In the genomic region with DNA sequence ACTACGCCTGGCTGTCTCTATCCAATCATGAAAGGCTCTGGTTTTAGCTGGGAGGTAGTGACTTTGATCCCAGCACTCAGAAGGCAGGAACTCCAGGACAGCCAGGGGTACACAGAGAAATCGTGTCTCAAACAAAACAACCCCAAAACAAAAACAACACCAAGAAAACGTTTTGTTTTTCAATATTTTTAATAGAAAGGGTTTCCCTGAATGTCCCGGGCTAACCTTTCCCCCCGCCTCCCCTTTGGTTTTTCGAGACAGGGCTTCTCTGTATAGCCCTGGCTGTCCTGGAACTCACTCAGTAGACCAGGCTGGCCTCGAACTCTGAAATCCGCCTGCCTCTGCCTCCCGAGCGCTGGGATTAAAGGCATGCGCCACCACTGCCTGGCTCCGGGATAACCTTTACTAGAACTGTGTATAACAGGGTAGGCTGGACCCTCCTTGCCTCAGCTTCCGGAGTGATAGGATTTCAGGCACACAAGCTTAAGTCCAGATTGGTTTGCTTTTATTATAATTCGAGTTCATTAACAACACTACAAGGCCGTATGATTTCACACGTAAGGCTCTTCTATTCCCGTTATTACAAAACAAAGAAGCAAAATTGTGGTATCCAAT, we compare ENCODE assay signal across 8 mouse cellular contexts. TPM values are rescaled to one million over a fixed set of nuclear protein-coding genes. Genes with fewer than 3 reads are reported as not detected.
DNase-seq lines count a peak whose midpoint lies in the region; ATAC-seq lines count a peak whose summit lies in the region.

No protein-coding gene starts in this region.

- 63% methylated on average over 17 of the region's 17 CpGs for WGBS in neural tube, embryonic 11.5 days
- 59% methylated on average over 17 of the region's 17 CpGs for WGBS in hindbrain, embryonic 15.5 days
- WGBS in midbrain, embryonic 15.5 days: 59% methylated on average over 17 of the region's 17 CpGs

- no peaks in the 10 kb centered on the region for H3K27me3 ChIP-seq in neural tube, embryonic 11.5 days (ENCODE audit: control insufficient read depth, insufficient read depth, low read length)
- no peaks in the 10 kb centered on the region for H3K27me3 ChIP-seq in hindbrain, embryonic 15.5 days
- H3K27me3 ChIP-seq in midbrain, embryonic 15.5 days (replicated peaks): no peaks in the 10 kb centered on the region

- H3K4me3 ChIP-seq in neural tube, embryonic 11.5 days (ENCODE audit: low read depth, low read length): peak overlapping the region; percentile 69
- peak overlapping the region; percentile 97 for H3K4me3 ChIP-seq in hindbrain, embryonic 15.5 days
- H3K4me3 ChIP-seq in midbrain, embryonic 15.5 days: peak overlapping the region; percentile 95

- peak; percentile 33 for DNase-seq in CD4-positive, CD25-positive, alpha-beta regulatory T cell, adult 2 months (ENCODE audit: low read depth, low spot score)
- DNase-seq in neural tube, embryonic 11.5 days (ENCODE audit: low spot score): no peak
- DNase-seq in neural tube, embryonic 10.5 days (ENCODE audit: extremely low spot score, low spot score): no peak
- DNase-seq in embryo, embryonic 10.5 days (ENCODE audit: low spot score): no peak
- DNase-seq in embryo, embryonic 10 days (ENCODE audit: low spot score): no peak

- ATAC-seq in CD4-positive, CD25-positive, alpha-beta regulatory T cell, adult 4 months: no peak
- no peak for ATAC-seq in neural tube, embryonic 11.5 days (ENCODE audit: insufficient read depth, low FRiP score, low TSS enrichment)
- ATAC-seq in hindbrain, embryonic 15.5 days (ENCODE audit: low FRiP score, low read depth): no peak
- no peak for ATAC-seq in midbrain, embryonic 15.5 days (replicated peaks)

- H3K27ac ChIP-seq in neural tube, embryonic 11.5 days (ENCODE audit: low read depth, low read length): no peak overlapping the region
- H3K27ac ChIP-seq in hindbrain, embryonic 15.5 days (replicated peaks): peak overlapping the region; percentile 100
- H3K27ac ChIP-seq in midbrain, embryonic 15.5 days: peak overlapping the region; percentile 97

- H3K9ac ChIP-seq in neural tube, embryonic 11.5 days (ENCODE audit: low read length): peak overlapping the region; percentile 89; the same call in 1 of the 2 replicates
- peak overlapping the region; percentile 70 for H3K9ac ChIP-seq in hindbrain, embryonic 15.5 days
- peak overlapping the region; percentile 95 for H3K9ac ChIP-seq in midbrain, embryonic 15.5 days

- peak overlapping the region; percentile 35 for H3K4me2 ChIP-seq in neural tube, embryonic 11.5 days (ENCODE audit: low read depth)
- H3K4me2 ChIP-seq in hindbrain, embryonic 15.5 days: peak overlapping the region; percentile 69
- H3K4me2 ChIP-seq in midbrain, embryonic 15.5 days: peak overlapping the region; percentile 59

- no peaks in the 10 kb centered on the region for H3K9me3 ChIP-seq in neural tube, embryonic 11.5 days (ENCODE audit: control insufficient read depth, low read length)
- no peaks in the 10 kb centered on the region for H3K9me3 ChIP-seq in hindbrain, embryonic 15.5 days
- no peaks in the 10 kb centered on the region for H3K9me3 ChIP-seq in midbrain, embryonic 15.5 days

- peaks cover 6% of the 10 kb centered on the region for H3K36me3 ChIP-seq in neural tube, embryonic 11.5 days (ENCODE audit: control insufficient read depth, insufficient read depth, low read length)
- peaks cover 16% of the 10 kb centered on the region for H3K36me3 ChIP-seq in hindbrain, embryonic 15.5 days
- 0 out of 2 replicates have a peak, but pooled peaks cover 3% of the 10 kb centered on the region for H3K36me3 ChIP-seq in midbrain, embryonic 15.5 days (replicated peaks)

- H3K4me1 ChIP-seq in neural tube, embryonic 11.5 days (ENCODE audit: control insufficient read depth, insufficient read depth, low read length): peaks cover 23% of the 10 kb centered on the region
- H3K4me1 ChIP-seq in hindbrain, embryonic 15.5 days (replicated peaks): peaks cover 37% of the 10 kb centered on the region
- H3K4me1 ChIP-seq in midbrain, embryonic 15.5 days: peaks cover 34% of the 10 kb centered on the region

RNA-seq across cellular contexts. Expression of gene Srsf1, which starts 0.7 kb away (rescaled TPM):
- polyA plus RNA-seq in CD4-positive, CD25-positive, alpha-beta regulatory T cell, adult 4 months (2017; shearing (Covaris generic)): 10 to 100 TPM; 23.5 to 47.7 TPM
- polyA plus RNA-seq in neural tube, embryonic 11.5 days (2014; fragmentation: Nextera tagmentation; extraction: Ambion mirVana): 488 and 497 TPM in 2 replicates
- 215 and 220 TPM in 2 replicates for polyA plus RNA-seq in hindbrain, embryonic 15.5 days (2015; fragmentation: Nextera tagmentation; extraction: Ambion mirVana)
- 229 and 241 TPM in 2 replicates for polyA plus RNA-seq in midbrain, embryonic 15.5 days (2015; fragmentation: Nextera tagmentation; extraction: Ambion mirVana)

RNA-seq across cellular contexts. Expression of gene Vezf1, which starts 21.6 kb away (rescaled TPM):
- polyA plus RNA-seq in CD4-positive, CD25-positive, alpha-beta regulatory T cell, adult 4 months (2017; shearing (Covaris generic)): 10 to 100 TPM; 23.6 to 25.6 TPM
- polyA plus RNA-seq in neural tube, embryonic 11.5 days (2014; fragmentation: Nextera tagmentation; extraction: Ambion mirVana): 76.2 and 78.4 TPM in 2 replicates
- 41.8 and 43.9 TPM in 2 replicates for polyA plus RNA-seq in hindbrain, embryonic 15.5 days (2015; fragmentation: Nextera tagmentation; extraction: Ambion mirVana)
- polyA plus RNA-seq in midbrain, embryonic 15.5 days (2015; fragmentation: Nextera tagmentation; extraction: Ambion mirVana): 50.6 and 52.2 TPM in 2 replicates

RNA-seq across cellular contexts. Expression of gene Cuedc1, which starts 51.4 kb away (rescaled TPM):
- polyA plus RNA-seq in CD4-positive, CD25-positive, alpha-beta regulatory T cell, adult 4 months (2017; shearing (Covaris generic)): 1 to 10 TPM; 4.1 to 9.9 TPM
- polyA plus RNA-seq in neural tube, embryonic 11.5 days (2014; fragmentation: Nextera tagmentation; extraction: Ambion mirVana): 18.2 and 21.3 TPM in 2 replicates
- 46.3 and 49.7 TPM in 2 replicates for polyA plus RNA-seq in hindbrain, embryonic 15.5 days (2015; fragmentation: Nextera tagmentation; extraction: Ambion mirVana)
- polyA plus RNA-seq in midbrain, embryonic 15.5 days (2015; fragmentation: Nextera tagmentation; extraction: Ambion mirVana): 50.2 and 54.6 TPM in 2 replicates

RNA-seq across cellular contexts. Expression of gene Dynll2, which starts 59.1 kb away (rescaled TPM):
- polyA plus RNA-seq in CD4-positive, CD25-positive, alpha-beta regulatory T cell, adult 4 months (2017; shearing (Covaris generic)): 1 to 10 TPM; 4.0 to 4.6 TPM
- polyA plus RNA-seq in neural tube, embryonic 11.5 days (2014; fragmentation: Nextera tagmentation; extraction: Ambion mirVana): 22.9 and 25.7 TPM in 2 replicates
- 66.8 TPM in 2 replicates for polyA plus RNA-seq in hindbrain, embryonic 15.5 days (2015; fragmentation: Nextera tagmentation; extraction: Ambion mirVana)
- polyA plus RNA-seq in midbrain, embryonic 15.5 days (2015; fragmentation: Nextera tagmentation; extraction: Ambion mirVana): 65.3 and 65.8 TPM in 2 replicates
